Mouse (Mus musculus) NIH3T3 (cell line): Measurements from ENCODE around the gene Cdc16.
A peak's percentile ranks its signal among the peaks of the same experiment; 100 is the strongest.
"Not testable (repeated sequence)": the region's sequence is repeated elsewhere in the genome, so short reads cannot be mapped to it uniquely, and the experiment has no call there.

Experiments
- DNase-seq: peaks from one replicate; pipeline ENCODE4 v3.0.0-alpha.2; 2012; ENCODE audit warnings: low read depth

The Cdc16 gene

DNA sequence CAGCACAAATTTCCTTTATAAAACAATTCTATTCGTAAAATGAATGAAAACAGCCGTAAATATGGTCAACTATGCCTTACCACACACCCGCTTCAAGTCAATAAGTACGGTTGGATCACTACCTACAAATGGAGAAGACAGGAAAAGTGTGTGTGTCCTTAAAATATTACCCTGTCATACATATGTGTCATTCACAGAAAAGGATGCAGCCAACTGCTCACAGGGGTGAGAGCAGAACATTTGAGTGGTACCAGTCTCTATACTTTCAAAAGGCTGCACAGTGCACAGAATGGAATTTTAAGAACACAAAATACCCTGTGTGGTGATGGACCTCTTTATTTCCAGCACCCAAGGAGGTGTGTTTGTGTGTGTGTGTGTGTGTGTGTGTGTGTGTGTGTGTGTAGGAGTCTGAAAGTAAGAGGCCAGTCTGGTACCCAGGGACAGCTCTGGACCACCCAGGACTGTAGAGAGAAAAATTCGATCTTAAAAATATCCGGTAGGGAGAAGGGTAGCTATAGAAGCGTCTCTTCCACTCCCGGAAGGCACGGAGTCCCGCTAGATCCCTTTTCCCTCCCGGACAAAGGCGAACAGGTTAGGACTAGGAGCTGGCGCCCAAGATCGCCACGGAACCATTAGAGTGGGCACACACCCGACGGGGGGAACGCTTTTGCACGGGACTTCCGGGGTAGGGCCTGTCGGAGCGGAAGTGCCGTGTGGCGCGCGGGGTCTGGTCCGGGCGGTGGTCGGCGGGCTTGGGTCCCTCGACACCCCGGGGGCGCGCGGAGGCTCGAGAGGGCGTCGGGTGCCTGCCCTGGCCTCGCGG lies at the start of gene Cdc16:
Cdc16 (plus strand) TSS at position 695 of the 823 bp plus-strand sequence.
- DNase-seq = peak; percentile 93

DNA sequence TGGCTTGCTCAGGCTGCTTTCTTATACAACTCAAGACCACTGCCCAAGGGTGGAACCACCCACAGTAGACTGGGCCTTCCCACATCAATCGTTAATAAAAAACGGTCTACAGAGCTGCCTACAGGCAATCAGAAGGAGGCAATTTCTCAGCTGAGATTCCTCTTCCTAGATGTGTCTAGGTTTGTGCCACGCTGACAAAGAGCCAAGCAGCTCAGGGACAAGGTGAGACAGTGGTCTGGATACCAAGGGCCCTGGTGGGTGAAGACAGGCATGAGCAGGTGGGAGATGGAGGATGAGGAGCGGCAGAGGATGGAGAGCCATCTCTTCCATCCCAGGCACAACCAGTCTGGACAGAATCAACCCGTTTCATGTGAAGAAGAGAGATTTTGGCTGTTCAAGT lies 49.0 kb upstream of the Cdc16 start:
- DNase-seq = no peak

- DNase-seq = no peak
Observed at GRCm38 (mm10) chr8:13718980-13719379, 38.5 kb upstream of the Cdc16 start.

GRCm38 (mm10) chr8:13725722-13726121 lies 31.8 kb upstream of the Cdc16 start:
- peak; percentile 84 for DNase-seq

- peak; percentile 19 for DNase-seq
Observed at GRCm38 (mm10) chr8:13727469-13728094, 29.9 kb upstream of the Cdc16 start.

DNA sequence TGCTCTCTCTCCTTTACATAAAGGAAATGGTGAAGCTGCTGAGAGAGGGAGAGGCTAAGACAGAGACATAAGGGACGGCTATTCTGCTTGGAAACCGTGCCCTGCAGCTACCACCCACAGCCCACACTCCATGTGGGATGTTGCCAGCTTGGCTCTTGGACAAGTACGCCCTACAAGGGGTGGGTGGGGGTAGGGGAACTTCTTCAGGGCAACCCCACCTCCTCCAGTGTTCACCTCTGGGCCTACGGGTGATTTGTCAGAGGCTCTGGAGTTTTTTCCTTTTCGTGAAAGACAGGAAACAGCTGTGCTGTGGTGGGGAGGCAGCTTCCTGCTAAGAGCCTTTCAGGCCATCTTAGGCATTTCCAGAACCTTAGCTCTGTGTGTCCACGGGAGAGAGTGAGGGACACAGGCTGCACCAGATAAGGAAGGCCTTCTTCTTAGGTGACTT lies 17.1 kb upstream of the Cdc16 start:
- DNase-seq = peak; percentile 41

DNA sequence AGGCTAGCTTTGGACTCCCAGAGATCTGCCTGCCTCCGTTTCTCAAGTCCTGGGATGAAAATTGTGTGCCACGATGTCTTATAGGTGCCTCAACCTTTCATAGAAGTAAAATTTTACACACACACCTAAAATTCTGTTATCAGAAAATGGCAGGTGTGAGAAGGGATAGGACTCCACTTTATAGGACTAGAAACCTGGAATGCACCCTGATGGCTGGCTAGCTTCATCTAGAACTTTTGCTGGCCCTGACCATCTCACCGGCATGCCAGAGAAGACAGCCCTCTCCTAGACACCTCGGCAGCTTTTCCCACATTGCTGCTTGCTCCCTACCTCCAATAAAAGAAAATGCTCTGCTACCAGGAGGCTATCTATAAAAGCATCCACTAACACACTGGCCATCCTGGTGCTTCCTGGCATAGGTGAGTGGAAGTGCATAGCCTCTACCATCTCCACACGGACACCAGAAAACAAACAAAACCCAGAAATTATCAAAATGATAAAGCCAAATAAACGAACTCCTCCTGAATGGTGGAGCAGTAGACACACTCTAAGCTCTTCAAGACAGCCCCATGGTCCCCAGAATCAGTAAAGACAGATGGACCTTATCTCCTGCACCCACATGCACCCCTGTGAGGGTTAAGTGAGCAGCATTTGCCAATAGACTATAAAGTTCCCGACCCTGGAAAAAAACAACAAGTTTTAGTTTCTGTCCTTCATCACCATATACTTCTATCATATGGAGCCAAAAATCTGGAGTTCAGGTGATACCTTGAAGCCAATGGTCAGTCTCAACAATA lies 16.5 kb upstream of the Cdc16 start:
- no peak for DNase-seq

DNA sequence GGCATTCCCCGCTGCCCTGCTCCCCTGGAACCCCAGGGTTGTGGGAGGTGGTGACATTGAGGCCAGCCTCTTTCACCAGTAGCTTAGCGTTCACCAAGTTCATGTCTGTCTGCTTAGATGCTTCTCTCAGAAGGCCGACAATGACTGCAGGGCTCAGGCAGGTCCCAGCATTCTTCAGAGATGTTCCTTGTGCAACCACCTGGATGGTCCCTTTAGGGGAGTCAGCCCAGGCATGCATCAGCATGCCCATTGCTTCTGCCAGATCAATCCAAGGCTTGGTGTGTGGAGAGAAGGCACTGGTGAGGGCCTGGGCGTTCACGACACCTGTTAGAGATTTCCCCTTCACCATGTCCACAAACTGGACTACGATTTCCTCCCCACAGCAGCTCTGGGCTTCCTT lies 11.3 kb upstream of the Cdc16 start:
- DNase-seq = not testable (repeated sequence)

GRCm38 (mm10) chr8:13747626-13748025 lies 9.8 kb upstream of the Cdc16 start:
- DNase-seq = peak; percentile 73

GRCm38 (mm10) chr8:13753680-13754079 lies 3.8 kb upstream of the Cdc16 start:
- peak; percentile 91 for DNase-seq

- no peak for DNase-seq
Observed at GRCm38 (mm10) chr8:13756480-13756879, 996 bp upstream of the Cdc16 start.

DNA sequence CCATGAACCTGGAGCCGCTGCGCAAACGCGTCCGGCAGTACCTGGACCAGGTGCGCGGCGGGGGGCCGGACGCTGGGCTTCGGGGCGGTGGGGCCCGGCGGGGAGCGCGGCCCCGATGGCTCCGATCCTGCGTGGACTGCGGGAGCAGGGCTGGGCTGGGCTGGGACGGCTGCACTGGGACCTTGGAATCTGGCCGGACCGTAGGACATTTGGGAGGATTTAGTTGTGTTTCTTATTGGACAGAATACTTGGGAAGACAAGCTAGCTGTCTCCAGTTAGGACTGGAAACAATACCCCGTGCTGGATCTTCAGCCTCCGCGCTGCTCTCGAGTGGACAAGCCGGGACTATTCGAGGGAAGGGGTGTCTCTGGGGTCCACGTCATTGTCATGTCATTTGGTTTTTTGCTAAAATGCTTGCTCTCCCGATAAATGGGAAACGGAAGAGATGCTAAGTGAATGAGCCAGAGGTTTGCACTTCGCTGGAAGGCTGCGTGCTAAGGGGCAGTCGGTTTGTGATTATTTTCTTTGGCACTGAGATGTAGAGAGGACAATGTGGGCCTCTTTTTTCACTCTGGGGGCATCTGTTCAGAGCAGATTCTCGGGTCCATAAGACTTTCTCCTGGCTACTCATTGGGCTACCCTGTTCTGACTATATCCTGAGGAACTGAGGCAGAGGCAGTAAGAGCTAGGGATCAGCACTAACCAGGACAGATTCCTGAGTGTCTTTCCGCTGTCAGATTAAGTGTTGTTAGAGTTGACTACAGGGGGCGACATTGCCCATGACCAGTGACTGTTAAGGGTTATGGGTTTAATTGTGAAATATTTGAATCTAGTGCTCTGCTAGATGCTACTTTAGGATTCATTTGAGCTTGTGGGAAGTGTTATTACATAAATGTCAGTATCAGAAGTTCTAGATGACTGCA lies 590 bp downstream of the Cdc16 start:
- peak; percentile 87 for DNase-seq

DNA sequence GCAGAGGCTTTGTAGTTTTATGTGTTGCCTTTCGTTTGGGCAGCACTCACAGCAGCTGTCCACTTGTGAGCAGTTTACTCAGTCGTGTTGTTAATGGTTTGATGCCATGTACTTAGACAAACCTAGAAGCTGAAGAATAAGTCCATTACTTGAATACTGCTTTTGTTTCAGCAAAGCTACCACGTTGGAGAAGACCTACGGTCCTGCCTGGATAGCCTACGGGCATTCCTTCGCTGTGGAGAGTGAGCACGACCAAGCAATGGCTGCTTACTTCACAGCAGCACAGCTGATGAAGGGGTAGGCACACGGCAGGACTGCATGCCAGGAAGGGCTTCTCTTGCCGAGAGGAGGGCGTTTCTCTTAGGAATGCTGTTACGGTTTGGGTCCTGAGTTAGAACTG lies 11.7 kb downstream of the Cdc16 start:
- no peak for DNase-seq

DNA sequence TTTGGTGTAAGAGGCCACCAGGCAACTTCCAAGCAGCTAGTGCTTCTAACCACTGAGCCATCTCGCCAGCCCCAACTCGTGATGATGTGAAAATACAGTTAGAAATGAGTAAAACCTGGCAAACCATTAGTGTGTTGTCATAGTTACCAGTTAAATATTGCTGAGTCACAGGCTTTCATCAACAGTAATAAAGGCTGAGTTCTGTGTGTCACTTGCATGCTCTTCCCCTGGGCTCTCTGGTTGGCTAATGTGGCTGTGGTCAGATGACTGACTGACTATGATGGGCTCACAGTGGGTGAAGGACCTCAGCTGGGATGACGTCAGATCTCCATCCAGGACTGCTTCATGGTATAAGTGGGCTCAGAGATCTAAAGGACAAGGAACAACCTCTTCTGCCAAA lies 23.1 kb downstream of the Cdc16 start:
- DNase-seq = peak; percentile 54

DNA sequence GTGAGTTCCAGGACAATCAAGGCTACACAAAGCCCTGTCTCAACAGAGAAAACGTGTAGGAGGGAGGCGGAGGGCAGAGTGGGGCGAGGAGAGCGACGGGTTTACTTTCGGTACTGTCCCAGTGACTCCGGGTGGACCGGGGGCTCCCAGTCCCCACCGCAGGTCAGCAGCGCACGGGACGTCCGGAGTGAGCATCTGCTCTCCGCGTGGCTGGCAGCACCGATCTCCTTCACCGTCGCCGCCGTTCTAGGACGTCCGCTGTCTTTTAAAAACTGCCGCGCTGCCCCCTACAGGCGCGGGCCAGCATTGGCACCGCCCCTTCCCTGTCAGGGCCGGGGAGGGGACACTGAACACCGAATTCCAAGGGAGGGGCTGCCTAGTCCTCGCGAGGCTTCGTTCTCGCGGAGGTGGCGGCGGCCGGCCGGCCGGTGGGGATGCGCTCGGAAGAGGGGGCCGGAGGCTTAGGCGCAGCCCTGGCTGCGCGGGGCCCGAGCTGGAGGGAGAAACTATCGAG lies 27.8 kb downstream of the Cdc16 start, which contains the start of gene Upf3a:
Upf3a (plus strand) TSS at position 366 of the 514 bp plus-strand sequence.
- peak; percentile 98 for DNase-seq

GRCm38 (mm10) chr8:13785764-13786299 lies 28.4 kb downstream of the Cdc16 start:
- peak; percentile 100 for DNase-seq

DNA sequence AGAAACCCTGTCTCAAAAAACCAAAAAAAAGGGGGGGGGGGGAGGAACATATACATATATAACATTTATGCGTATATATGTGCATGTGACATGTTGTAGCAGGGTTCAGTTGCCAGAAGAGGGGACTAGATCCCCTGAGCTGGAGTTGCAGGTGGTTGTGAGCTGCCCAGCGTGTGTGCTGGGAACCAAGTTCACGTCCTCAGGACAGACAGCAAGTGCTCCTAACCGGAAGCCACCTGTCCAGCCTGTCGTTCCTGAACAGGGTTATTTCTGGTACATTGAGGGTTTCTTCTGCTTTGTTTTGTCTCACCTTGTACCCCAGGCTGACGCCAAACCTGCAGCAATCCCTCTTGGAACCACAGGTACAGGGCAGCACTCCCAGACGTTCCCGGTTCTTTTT lies 32.1 kb downstream of the Cdc16 start:
- DNase-seq = no peak

DNA sequence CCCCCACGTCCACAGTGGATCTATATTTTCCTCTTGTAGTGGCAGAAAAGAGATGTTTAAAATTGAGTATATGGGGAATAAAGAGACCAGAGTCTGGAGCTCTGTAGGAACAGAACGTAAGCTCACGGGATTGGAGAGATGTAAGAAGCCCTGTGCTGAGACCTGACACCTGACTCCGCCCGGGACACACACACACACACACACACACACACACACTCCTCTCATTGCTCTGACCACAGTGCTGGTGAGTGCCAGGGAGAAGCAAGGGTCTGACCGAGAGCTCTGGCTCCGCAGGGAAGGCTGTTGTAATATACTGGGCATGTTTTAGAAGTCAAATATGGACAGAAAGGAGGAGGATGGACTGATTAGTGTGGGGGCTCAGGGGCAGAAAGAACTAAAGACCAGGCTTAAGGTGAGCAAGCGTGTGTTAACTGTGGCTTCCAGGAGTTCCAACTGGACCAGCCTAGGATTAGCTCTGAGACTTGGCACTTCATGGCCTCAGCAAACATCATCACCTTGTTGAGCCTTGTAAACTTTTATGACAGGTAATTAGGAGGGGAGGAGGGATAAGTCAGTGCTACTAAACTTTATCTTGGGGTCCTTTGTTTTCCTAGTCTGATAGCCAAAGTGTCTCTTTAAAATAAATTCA lies 35.7 kb downstream of the Cdc16 start:
- DNase-seq = no peak

- DNase-seq = no peak
Observed at GRCm38 (mm10) chr8:13793746-13794101, 36.2 kb downstream of the Cdc16 start.

DNA sequence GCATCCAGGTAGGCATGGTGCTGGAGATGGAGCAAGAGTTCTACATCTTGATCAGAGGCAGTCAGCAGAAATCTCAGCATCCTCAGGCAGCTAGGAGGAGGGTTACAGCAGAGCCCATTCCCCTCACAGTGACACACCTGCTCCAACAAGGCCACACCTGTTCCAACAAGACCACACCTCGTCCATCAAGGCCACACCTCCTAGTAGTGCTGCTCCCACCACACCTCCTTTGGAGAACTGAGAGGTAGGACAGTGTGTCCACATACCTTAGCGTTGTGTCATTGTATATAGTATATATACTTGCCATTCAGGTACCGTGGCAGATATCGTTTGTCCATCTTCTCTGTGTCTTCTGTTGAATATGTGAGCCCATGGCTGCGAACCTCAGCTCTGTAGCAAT lies 40.2 kb downstream of the Cdc16 start:
- DNase-seq = no peak

- DNase-seq = no peak
Observed at GRCm38 (mm10) chr8:13799566-13799965, 42.1 kb downstream of the Cdc16 start.
